Mouse (Mus musculus) lung, adult 18-20 months (tissue): ENCODE data around the gene Nav2.

Source experiments
- DNase-seq, 2 experiments: peaks; one replicate each; pipeline ENCODE4 v3.0.0; 2022; ENCODE audit warnings: mixed read lengths in 2 of 2

The Nav2 gene

GRCm38 (mm10) chr7:48908521-48909341 is at the start of gene Nav2:
Gene Nav2, plus strand, starts transcription at chr7:48908716.
- no peak for DNase-seq

GRCm38 (mm10) chr7:48859362-48859761 is 49.2 kb upstream of the Nav2 start:
- no peak for DNase-seq

GRCm38 (mm10) chr7:48860948-48861347 is 47.6 kb upstream of the Nav2 start:
- DNase-seq: no peak

- no peak for DNase-seq
Measured at GRCm38 (mm10) chr7:48861796-48862195, 46.7 kb upstream of the Nav2 start.

GRCm38 (mm10) chr7:48864199-48864598 is 44.3 kb upstream of the Nav2 start:
- no peak for DNase-seq

- no peak for DNase-seq
Measured at GRCm38 (mm10) chr7:48864671-48865458, 43.7 kb upstream of the Nav2 start.

- no peak for DNase-seq
Measured at GRCm38 (mm10) chr7:48867576-48867975, 40.9 kb upstream of the Nav2 start.

GRCm38 (mm10) chr7:48870144-48870543 is 38.4 kb upstream of the Nav2 start:
- DNase-seq: no peak

- no peak for DNase-seq
Measured at GRCm38 (mm10) chr7:48870579-48871180, 37.8 kb upstream of the Nav2 start.

GRCm38 (mm10) chr7:48871292-48871691 is 37.2 kb upstream of the Nav2 start:
- no peak for DNase-seq

GRCm38 (mm10) chr7:48875096-48875495 is 33.4 kb upstream of the Nav2 start:
- no peak for DNase-seq

- DNase-seq: peak in 1 of 2 experiments; percentile 44
Measured at GRCm38 (mm10) chr7:48876526-48876925, 32.0 kb upstream of the Nav2 start.

- DNase-seq: no peak
Measured at GRCm38 (mm10) chr7:48877786-48878390, 30.6 kb upstream of the Nav2 start.

- DNase-seq: no peak
Measured at GRCm38 (mm10) chr7:48879574-48879973, 28.9 kb upstream of the Nav2 start.

GRCm38 (mm10) chr7:48880591-48881481 is 27.7 kb upstream of the Nav2 start:
- DNase-seq: peak; percentile 95 to 96

- peak; percentile 54 to 60 for DNase-seq
Measured at GRCm38 (mm10) chr7:48881486-48881885, 27.0 kb upstream of the Nav2 start, which contains the start of gene E2f8. Gene E2f8, minus strand, starts transcription at chr7:48881596.

GRCm38 (mm10) chr7:48881971-48882609 is 26.4 kb upstream of the Nav2 start:
- DNase-seq: peak; percentile 38 to 41

GRCm38 (mm10) chr7:48883525-48884265 is 24.8 kb upstream of the Nav2 start:
- no peak for DNase-seq

- DNase-seq: no peak
Measured at GRCm38 (mm10) chr7:48884266-48884611, 24.3 kb upstream of the Nav2 start.

- no peak for DNase-seq
Measured at GRCm38 (mm10) chr7:48887973-48888372, 20.5 kb upstream of the Nav2 start.

GRCm38 (mm10) chr7:48888751-48889150 is 19.8 kb upstream of the Nav2 start:
- DNase-seq: no peak
